Mouse (Mus musculus) liver, embryonic 13.5 days (tissue): ENCODE results near the gene B3galt2. TPM values are rescaled to one million over a fixed set of nuclear protein-coding genes. Genes with fewer than 3 reads are reported as not detected.

Experiments
- ATAC-seq: fragments of 200-750 bp; cut with Nextera tagmentation; 2 replicates; pipeline ENCODE4 v1.8.0; 2017; ENCODE audit warnings: low read depth, mild to moderate bottlenecking, moderate number of reproducible peaks, moderate library complexity
- DNase-seq: peaks from one replicate; pipeline ENCODE4 v3.0.0; 2022
- H3K27ac ChIP-seq: fragments of 300-500 bp; sonication (generic); 2 replicates; pipeline ENCODE4 v1.5.1; 2015; ENCODE audit warnings: moderate library complexity, mild to moderate bottlenecking, inconsistent platforms
- H3K27me3 ChIP-seq: fragments of 300-500 bp; sonication (generic); 2 replicates; pipeline ENCODE4 v1.6.1; 2015; ENCODE audit warnings: mild to moderate bottlenecking, inconsistent platforms
- H3K36me3 ChIP-seq: fragments of 300-500 bp; sonication (generic); 2 replicates; pipeline ENCODE4 v1.6.1; 2015; ENCODE audit warnings: mild to moderate bottlenecking, inconsistent platforms
- H3K4me1 ChIP-seq: fragments of 300-500 bp; sonication (generic); replicated peaks from 2 replicates; pipeline ENCODE4 v1.6.1; 2015; ENCODE audit warnings: inconsistent platforms
- H3K4me2 ChIP-seq: fragments of 300-500 bp; sonication (generic); 2 replicates; pipeline ENCODE4 v1.6.1; 2015; ENCODE audit warnings: inconsistent platforms, mild to moderate bottlenecking, moderate library complexity
- H3K4me3 ChIP-seq: fragments of 300-500 bp; sonication (generic); replicated peaks from 2 replicates; pipeline ENCODE4 v1.5.1; 2015; ENCODE audit warnings: mild to moderate bottlenecking, inconsistent platforms
- H3K9ac ChIP-seq: fragments of 300-500 bp; sonication (generic); 2 replicates; pipeline ENCODE4 v1.6.1; 2015; ENCODE audit warnings: mild to moderate bottlenecking, inconsistent platforms
- H3K9me3 ChIP-seq: fragments of 300-500 bp; sonication (generic); replicated peaks from 2 replicates; pipeline ENCODE4 v1.6.1; 2016; ENCODE audit warnings: inconsistent platforms
- WGBS: fragments of 180-500 bp; shearing (Covaris S2); methylation state at CpG from one replicate; pipeline ENCODE4 v1.1.7; 2015; ENCODE audit not compliant: insufficient replicate concordance; 5-methylcytosine and 5-hydroxymethylcytosine counted together
- polyA plus RNA-seq: library from polyadenylated mRNA; unstranded; fragments of >200 nt; fragmentation: Nextera tagmentation; extraction: Ambion mirVana; gene quantifications from 2 replicates; pipeline ENCODE4 v1.2.1, GENCODE M21; 2015

The B3galt2 gene
- 0.03 and 0.09 TPM in 2 replicates for polyA plus RNA-seq

- no peak within 1 kb of the TSS for H3K27ac ChIP-seq
- DNase-seq (no peak), ATAC-seq (no peak)
- H3K36me3 ChIP-seq = 0 out of 2 replicates have a peak, but pooled peaks cover under 1% of the 10 kb centered on the region
- 69% methylated on average over 15 of the region's 15 CpGs for WGBS
- peaks cover 12% of the 10 kb centered on the region; the same call in 1 of the 2 replicates for H3K4me1 ChIP-seq
- no peaks in the 10 kb centered on the region for H3K27me3 ChIP-seq
- H3K4me3 ChIP-seq = no peak within 1 kb of the TSS
- H3K4me2 ChIP-seq = no peak within 1 kb of the TSS
- H3K9ac ChIP-seq = no peak within 1 kb of the TSS
- no peaks in the 10 kb centered on the region for H3K9me3 ChIP-seq
Measured at GRCm38 (mm10) chr1:143640650-143641407, at the start of gene B3galt2. TSS of gene B3galt2 (plus strand) at chr1:143640664.

DNA sequence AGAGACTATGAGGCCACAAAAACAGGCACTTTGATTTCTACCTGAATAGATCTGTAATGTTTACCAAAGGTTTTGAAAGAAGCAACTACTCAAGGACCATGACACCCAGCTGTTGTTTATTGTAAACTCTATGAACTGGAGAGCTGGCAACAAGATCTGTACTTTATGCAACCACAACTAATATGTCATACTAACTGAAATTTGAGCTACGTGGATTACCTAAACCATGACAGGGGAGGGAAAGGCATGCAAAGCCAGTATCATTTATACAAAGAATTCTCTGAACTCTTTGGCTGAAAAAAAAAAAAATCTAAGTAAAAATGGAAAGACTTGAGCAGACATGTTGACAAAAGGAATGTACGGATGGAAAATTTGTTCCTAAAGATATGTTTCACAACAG is 43.6 kb upstream of the B3galt2 start:
- Histone ChIP-seq H3K9ac (no peak overlapping the region), H3K4me2 (no peak overlapping the region), H3K9me3 (no peaks in the 10 kb centered on the region), H3K4me3 (no peak overlapping the region), H3K36me3 (no peaks in the 10 kb centered on the region), H3K4me1 (no peaks in the 10 kb centered on the region), H3K27ac (no peak overlapping the region), H3K27me3 (no peaks in the 10 kb centered on the region)
- DNase-seq (no peak), ATAC-seq (no peak)
- 70% methylated on average over 2 of the region's 2 CpGs for WGBS

- Histone ChIP-seq H3K9ac (no peak overlapping the region), H3K27ac (no peak overlapping the region), H3K27me3 (no peaks in the 10 kb centered on the region), H3K36me3 (peaks cover 8% of the 10 kb centered on the region), H3K9me3 (no peaks in the 10 kb centered on the region), H3K4me1 (no peaks in the 10 kb centered on the region), H3K4me2 (no peak overlapping the region), H3K4me3 (no peak overlapping the region)
- DNase-seq (no peak), ATAC-seq (no peak)
- WGBS = 69% methylated on average over 2 of the region's 2 CpGs
Measured at GRCm38 (mm10) chr1:143608911-143609310, 31.6 kb upstream of the B3galt2 start.

DNA sequence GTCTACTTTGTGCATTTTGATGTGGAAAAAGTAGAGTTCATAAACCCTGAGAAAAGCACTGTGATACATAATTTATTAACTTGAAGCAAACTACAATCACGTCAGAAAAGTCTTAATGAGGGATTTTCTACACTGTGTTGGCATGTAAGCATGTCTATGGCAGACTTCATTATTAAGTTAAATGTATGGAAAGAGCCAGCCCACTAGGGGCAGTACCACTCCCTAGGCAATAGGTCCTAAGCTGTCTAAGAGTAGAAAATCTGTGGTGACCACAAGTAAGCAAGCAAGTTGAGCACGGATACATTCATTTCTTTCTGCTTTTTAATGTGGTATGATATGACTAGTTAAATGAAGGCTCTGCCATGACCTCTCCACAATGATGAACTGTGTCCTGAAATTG is 27.6 kb upstream of the B3galt2 start:
- Histone ChIP-seq H3K4me3 (no peak overlapping the region), H3K9me3 (no peaks in the 10 kb centered on the region), H3K4me1 (no peaks in the 10 kb centered on the region), H3K27me3 (no peaks in the 10 kb centered on the region), H3K27ac (no peak overlapping the region), H3K36me3 (peaks cover 16% of the 10 kb centered on the region), H3K9ac (no peak overlapping the region), H3K4me2 (no peak overlapping the region)
- no peak for ATAC-seq
- no peak for DNase-seq
- whole genome bisulfite sequencing = 82% methylated on average over 2 of the region's 2 CpGs

GRCm38 (mm10) chr1:143619760-143620159 is 20.7 kb upstream of the B3galt2 start:
- H3K27ac ChIP-seq = no peak overlapping the region
- ATAC-seq = no peak
- 70% methylated on average over 2 of the region's 2 CpGs for WGBS
- H3K4me2 ChIP-seq = no peak overlapping the region
- no peak overlapping the region for H3K9ac ChIP-seq
- H3K9me3 ChIP-seq = no peaks in the 10 kb centered on the region
- DNase-seq = no peak
- H3K27me3 ChIP-seq = no peaks in the 10 kb centered on the region
- H3K4me3 ChIP-seq = no peak overlapping the region
- H3K4me1 ChIP-seq = no peaks in the 10 kb centered on the region
- H3K36me3 ChIP-seq = peaks cover 14% of the 10 kb centered on the region

- Histone ChIP-seq H3K27me3 (no peaks in the 10 kb centered on the region), H3K4me1 (no peaks in the 10 kb centered on the region), H3K4me3 (no peak overlapping the region), H3K36me3 (peaks cover 29% of the 10 kb centered on the region), H3K9me3 (no peaks in the 10 kb centered on the region), H3K4me2 (no peak overlapping the region), H3K27ac (no peak overlapping the region), H3K9ac (no peak overlapping the region)
- ATAC-seq (no peak), DNase-seq (no peak)
Measured at GRCm38 (mm10) chr1:143621930-143622329, 18.5 kb upstream of the B3galt2 start.

DNA sequence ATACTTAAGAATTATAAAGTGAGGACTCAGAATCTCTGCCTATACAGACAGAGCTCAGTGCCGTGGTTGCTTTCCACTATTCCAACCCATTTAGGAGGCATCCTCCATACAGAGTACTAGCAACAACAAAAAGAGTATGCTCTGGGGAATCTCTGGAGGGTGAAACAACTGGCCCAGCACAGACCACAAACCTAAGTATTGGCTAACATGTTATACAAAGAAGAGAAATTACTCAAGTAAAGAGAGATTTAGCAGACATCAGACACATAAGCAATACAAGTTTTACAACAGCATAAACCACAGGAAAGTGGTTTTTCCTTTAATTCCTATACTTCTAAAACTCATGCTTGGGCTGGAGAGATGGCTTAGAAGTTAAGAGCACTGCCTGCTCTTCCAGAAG is 17.8 kb upstream of the B3galt2 start:
- Histone ChIP-seq H3K4me1 (no peaks in the 10 kb centered on the region), H3K27me3 (no peaks in the 10 kb centered on the region), H3K9ac (no peak overlapping the region), H3K4me2 (no peak overlapping the region), H3K36me3 (peaks cover 26% of the 10 kb centered on the region), H3K27ac (no peak overlapping the region), H3K4me3 (no peak overlapping the region), H3K9me3 (no peaks in the 10 kb centered on the region)
- 88% methylated on average over 1 of the region's 1 CpGs for WGBS
- ATAC-seq = no peak
- DNase-seq = no peak

DNA sequence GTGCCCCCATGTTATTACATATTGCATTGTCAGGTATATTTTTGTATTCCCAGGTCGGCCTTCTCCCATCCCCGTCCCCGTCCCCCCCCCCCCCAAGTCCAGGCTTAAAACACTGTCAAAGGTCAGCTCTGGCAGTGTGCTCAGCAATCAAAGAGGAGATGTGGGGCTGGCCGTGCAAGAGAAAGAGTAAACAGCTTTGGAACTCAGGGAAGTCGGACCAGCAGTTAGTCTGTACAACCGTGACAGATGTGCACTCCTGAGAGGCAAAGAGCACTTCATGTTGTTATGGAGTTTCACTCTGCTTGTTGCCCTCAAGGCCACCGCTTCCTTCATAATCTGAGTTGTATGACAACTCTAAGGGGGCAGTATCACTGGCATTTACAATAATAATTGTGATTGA is 9.1 kb upstream of the B3galt2 start:
- H3K4me1 ChIP-seq = peaks cover 6% of the 10 kb centered on the region
- peak; percentile 61 for ATAC-seq
- no peak overlapping the region for H3K4me3 ChIP-seq
- 73% methylated on average over 7 of the region's 7 CpGs for WGBS
- H3K9me3 ChIP-seq = no peaks in the 10 kb centered on the region
- H3K4me2 ChIP-seq = no peak overlapping the region
- no peak for DNase-seq
- H3K36me3 ChIP-seq = peaks cover 5% of the 10 kb centered on the region
- no peak overlapping the region for H3K27ac ChIP-seq
- H3K9ac ChIP-seq = no peak overlapping the region
- no peaks in the 10 kb centered on the region for H3K27me3 ChIP-seq

DNA sequence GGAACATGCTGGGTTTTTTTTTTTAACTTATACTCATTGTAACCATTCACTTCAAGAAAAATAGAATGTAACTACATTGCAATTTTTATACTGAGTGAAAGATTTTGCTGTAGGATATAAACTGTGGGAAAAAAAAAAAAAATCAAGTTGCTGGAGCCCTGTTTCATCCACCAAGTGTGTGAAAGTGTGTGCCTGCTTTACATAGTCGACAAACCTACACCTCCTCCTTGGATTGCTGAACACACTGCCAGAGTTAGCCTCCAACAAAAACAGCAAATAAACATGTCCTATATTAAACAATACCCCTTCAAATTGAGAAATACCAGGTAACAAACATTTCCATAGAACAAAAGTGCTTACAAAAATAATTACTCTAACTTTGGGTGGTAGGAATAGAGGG is 8.1 kb upstream of the B3galt2 start:
- Histone ChIP-seq H3K9me3 (no peaks in the 10 kb centered on the region), H3K36me3 (no peaks in the 10 kb centered on the region), H3K27me3 (no peaks in the 10 kb centered on the region), H3K4me1 (peaks cover 11% of the 10 kb centered on the region), H3K4me3 (no peak overlapping the region), H3K27ac (no peak overlapping the region; the same call in 1 of the 2 replicates), H3K9ac (no peak overlapping the region), H3K4me2 (no peak overlapping the region)
- WGBS = 68% methylated on average over 1 of the region's 1 CpGs
- no peak for ATAC-seq
- DNase-seq = no peak

DNA sequence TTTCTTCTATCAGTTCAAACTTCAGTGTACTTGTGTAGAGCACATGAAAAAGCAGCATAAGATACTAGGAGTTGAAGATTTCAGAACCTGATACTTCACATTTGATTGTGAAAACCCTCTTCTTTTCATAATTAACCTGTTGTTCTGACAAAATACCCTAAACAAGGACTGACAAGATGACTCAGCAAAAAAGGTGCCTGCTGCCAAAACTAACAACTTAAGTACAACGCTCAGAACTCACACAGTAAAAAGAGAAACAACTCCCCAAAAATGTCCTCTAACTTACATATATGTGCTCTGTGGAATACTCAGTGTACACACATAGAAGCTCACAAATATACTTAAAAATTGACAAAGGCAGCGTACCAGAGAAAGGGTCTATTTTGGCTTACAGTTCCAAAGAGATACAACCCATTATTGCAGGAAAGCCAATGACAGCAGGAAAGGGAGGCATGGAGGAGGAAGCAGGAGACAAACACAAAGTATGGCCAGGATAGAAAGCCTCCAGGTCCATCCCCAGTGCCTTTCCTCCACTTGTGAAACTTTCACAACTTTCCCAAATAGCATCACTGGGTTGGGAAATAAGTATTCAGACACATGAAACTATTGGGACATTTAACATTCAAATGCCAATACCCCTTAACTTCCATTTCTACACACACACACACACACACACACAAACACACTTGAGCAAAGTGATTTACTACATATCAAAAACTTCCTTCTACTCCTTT is 7.4 kb upstream of the B3galt2 start:
- Histone ChIP-seq H3K9ac (no peak overlapping the region), H3K4me3 (no peak overlapping the region), H3K4me2 (no peak overlapping the region), H3K27ac (peak overlapping the region; percentile 47), H3K4me1 (peaks cover 11% of the 10 kb centered on the region), H3K36me3 (no peaks in the 10 kb centered on the region), H3K27me3 (no peaks in the 10 kb centered on the region), H3K9me3 (no peaks in the 10 kb centered on the region)
- DNase-seq (no peak), ATAC-seq (no peak)
- 76% methylated on average over 2 of the region's 2 CpGs for WGBS

DNA sequence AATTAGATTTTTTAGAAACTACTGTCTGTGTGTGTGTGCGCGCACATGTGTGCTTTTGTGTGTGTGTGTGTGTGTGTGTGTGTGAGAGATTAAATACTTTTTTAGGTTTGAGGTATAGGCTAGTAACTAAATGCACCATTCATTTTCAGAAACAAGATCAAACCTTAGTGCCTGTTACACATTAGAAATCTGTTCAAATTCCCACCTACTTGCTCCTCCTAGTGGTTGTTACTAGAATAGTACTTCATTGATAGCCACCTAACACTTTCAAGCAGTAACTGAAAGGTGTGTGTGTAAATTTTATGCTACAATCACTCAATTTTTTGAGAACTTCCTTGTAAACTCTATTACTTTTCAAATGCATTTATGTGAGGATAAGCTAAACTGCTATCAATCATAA is 3.8 kb downstream of the B3galt2 start:
- Histone ChIP-seq H3K36me3 (0 out of 2 replicates have a peak, but pooled peaks cover 4% of the 10 kb centered on the region), H3K9me3 (no peaks in the 10 kb centered on the region), H3K27ac (no peak overlapping the region), H3K4me2 (no peak overlapping the region), H3K4me3 (no peak overlapping the region), H3K9ac (no peak overlapping the region), H3K27me3 (no peaks in the 10 kb centered on the region), H3K4me1 (0 out of 2 replicates have a peak, but pooled peaks cover 7% of the 10 kb centered on the region)
- ATAC-seq = no peak
- 97% methylated on average over 2 of the region's 2 CpGs for WGBS
- no peak for DNase-seq
